Mouse (Mus musculus) regulatory T cell (primary cell): ENCODE measurements at regions not wholly inside any gene's neighbourhood (a gene's known extent, or its start where the extent isn't known, plus 50 kb on each side); places are given as distances from the start of the nearest gene placed in this dataset.

ENCODE experiments used
- in situ Hi-C: fragments of 300-600 bp; cut with MboI, MseI; formaldehyde crosslinking; loops from one replicate; pipeline ENCODE4 v1.15.1; 2025; ENCODE audit warnings: high pct_unique_total_duplicates

DNA sequence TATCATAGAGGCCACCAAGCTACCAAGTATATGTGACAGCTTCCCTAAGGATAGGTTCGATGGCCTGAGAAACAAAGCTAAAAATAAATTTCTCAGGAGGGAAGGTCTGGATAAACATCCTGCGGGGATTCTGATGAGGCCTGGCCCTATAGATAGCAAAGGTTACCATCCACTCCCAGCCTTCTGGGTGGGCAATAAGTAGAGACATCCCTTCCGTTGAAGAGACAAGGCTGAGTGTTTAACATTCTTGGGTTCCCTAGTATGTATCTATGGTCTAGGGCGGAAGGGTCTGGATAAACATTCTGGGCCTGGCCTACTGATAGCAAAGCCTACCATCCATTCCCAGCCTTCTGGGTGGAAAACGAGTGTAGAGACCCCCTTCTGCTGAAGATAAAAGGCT lies 180.5 kb upstream of the Dlk1 start:
- in situ Hi-C loops = no loop called here

DNA sequence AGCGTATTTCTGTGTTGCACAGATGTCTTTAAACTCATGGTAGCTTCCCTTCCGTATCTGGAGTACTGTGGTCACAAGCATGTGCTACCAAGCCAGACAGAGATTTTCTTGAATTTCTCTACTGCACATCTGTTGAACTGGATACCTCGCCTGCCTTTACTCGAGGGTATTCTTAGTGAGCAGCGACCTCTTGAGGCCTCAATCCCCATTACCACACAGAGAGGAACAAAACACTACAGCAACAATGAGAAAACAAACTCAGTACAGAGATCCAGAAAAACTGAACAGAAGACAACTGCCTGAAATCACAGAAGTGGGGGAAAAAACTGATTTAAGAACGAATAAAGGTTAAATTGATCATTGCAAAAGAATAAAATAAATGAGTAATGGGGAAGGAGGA lies 137.8 kb upstream of the Dlk1 start:
- in situ Hi-C loops = no loop called here

DNA sequence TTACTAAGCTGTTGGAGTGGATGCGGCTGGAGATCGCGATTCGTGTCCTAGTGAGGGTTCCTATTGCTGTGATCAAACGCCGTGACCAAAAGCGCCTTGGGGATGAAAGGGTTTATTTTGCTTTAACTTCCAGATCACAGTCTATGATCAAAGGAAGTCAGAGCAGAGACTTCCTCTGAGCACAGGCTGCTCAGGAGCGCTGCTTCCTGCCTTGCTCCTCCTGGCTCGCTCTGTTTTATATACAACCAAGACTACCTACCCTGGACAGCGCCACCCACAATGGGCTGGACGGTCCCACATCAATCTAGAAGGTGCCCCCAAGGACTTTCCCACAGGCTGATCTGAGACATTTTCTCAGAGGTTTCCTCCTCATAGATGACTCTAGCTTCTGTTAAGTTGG lies 126.6 kb upstream of the Dlk1 start:
- in situ Hi-C loops = no loop called here

DNA sequence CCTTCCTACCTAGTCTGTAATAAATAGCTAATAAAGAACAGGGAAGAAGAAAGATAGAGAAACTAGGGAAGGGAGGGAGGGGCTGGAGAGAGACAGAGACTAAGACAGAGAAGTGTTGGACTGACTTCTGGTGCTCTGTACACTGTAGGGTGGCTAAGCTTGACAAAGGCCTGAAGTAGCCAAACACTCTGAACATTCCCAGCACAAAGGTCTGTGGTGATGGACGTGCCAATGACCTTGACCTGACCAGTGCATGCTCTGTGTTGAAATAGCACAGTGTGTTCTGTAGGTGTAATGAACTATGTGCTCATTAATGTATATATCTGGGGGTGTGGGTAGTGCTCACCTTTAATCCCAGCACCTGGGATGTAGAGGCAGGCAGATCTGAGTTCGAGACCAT lies 81.3 kb upstream of the Dlk1 start:
- in situ Hi-C loops = no loop called here

DNA sequence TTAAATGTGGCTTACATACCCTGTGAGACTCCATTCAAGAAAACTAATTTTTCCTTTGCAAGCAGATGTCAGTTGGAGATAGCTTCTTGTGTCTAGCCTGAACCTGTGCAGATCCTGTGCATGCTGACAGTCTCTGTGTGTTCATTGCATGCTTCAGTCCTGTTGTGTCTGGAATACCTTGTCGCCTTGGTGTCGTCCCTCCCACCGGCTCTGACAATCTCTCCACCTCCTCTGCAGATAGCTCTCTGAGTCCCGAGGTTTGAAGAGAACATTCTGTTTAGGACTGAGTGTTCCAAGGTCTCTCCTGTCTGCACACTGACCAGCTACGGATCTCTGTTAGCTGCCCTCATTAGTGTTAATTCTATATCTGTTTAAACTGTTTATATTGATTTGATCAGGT lies 66.8 kb upstream of the Dlk1 start:
- in situ Hi-C loops = no loop called here

DNA sequence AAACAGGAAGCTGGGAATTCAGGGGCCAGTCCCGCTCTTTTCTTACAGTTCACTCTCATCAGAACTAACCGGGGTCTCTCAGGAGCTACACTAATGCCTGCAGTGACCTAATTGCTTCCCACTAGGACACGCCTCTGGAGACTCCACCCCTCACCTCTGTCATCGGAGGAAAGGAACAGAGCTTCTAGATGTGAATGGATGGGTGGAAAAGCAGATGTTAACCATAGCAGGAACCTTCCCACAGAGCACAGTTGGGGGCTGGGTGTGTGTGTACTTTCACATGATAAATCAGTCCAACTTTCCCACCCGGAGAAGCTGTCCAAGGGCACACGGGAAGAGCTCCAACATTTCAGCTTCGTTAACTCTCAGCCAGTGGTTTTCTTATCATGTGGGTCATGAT lies 63.8 kb upstream of the Dlk1 start:
- in situ Hi-C loops = no loop called here

DNA sequence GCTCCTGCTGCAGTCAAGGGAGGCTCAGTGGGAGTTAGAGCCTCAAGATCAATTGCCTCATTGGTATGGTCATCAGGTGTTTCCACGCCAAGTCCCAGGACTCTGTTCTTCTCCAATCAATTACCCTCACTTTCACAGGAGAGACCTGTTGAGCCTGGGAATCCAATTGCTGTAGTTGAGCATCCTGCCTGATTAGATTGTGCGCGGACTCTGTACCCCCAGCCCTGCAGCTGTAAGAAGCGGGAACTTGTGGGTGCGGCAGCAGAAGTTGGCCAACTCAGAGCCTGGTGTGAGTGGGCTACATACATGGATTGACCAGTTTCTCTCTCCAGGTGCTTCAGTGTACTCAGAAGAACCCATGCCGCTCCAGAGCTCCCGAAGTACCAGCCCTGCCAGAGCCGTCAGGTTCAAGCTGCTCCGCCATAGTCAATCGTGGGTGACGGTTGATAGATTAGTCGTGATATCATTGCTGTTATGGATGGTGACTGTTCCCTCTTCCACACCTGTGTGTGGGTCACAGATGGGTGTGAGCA lies 62.2 kb upstream of the Dlk1 start:
- in situ Hi-C loops = no loop called here

DNA sequence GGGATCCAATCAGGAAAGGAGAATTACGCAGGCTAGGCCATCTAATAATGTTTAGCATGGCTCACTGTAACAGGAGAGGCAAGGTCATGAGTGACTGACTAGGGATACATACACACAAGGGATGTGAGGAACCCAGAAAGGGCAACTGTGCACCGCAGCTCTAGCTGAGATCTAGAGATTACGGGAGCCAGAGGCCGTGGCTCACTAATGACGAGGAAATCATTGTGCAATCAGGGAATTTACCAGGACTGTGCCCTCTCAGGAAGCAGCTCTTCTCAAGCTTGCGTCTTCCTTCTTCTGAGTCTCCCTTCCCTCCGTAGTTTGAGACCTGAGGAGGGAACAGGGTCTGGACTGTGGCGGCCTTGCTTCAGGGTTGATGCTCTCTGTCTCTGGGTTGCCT lies 61.6 kb upstream of the Dlk1 start:
- in situ Hi-C loops = no loop called here

DNA sequence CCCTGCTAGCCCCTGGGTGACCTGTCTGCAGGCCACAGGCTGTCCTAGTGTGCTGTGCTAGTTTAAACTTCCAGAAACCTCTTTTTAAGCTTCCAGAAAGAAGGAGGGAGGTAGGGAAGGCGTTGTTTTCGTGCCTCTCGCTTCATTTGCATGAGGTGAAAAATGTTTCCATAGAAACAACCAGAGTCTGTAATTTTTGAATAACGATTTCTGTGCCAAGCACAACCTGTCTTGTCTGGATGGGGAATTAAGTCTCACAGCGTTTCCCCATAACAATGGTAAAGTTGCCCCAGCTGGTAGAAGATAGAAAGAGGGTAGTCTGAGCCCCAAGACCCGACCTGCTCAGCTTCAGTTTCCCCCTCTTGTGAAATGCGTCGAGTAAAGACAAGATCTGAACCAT lies 59.3 kb upstream of the Dlk1 start:
- in situ Hi-C loops = no loop called here

DNA sequence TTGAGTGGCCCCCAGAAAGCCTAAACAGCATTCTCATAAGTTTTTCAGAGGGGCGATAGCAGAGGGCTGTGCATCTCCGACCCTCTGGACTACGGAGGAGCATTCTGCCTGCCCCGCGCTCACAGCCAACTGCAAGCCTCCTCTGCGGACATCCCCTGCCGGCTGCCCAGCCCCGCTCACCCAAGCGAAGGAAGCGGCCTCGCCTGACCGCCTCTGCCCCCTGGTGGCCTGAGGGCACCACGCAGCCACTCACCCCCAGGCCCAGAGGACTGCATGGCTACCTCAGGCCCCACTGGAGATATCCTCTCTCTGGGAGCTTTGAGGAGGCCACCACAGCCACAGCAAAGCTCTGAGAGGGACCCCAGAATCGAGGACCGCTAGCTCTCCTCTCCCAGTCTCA lies 58.8 kb upstream of the Dlk1 start:
- in situ Hi-C loops = no loop called here

DNA sequence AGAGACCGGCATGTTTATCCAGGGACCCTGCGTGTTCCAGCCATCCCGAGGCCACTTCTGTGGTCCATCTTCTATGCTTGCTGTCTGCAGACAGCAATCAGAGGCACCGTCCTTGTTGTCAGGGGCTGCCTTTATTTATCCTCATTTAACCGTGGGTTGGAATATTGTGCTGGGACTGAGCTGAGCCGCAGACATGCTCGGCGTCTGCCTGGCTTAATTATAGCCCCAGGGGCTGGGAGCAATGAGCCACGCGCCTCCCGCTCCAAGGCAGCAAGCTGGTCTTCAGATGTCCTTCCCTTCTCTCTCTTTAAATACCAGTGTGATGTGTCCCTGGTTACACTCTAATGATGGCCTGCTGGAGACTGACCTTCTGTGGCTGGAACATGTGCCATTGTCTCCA lies 58.2 kb upstream of the Dlk1 start:
- in situ Hi-C loops = no loop called here

DNA sequence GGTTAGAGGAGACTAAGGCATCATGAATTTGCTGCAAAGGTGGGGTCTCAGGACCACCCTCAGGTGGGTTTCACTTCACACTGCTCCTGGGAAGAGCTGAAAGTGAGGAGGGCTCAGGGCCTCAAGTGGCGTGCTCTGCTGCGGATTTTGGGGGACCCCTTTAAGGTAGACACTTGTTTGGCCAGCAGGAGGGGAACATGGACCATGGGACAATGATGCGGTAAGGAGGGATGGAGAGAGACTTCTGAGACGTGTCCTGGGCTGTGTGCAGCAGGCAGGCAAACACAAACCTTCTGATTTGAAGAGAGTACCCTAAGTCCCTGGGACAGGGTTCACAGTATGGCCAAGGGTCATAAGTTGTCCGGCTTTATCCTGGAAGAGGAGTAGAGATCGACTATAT lies 56.0 kb upstream of the Dlk1 start:
- in situ Hi-C loops = loop anchor here (5.0 kb wide), 1 partner anchor 499 kb away; no protein-coding TSS in a partner anchor

DNA sequence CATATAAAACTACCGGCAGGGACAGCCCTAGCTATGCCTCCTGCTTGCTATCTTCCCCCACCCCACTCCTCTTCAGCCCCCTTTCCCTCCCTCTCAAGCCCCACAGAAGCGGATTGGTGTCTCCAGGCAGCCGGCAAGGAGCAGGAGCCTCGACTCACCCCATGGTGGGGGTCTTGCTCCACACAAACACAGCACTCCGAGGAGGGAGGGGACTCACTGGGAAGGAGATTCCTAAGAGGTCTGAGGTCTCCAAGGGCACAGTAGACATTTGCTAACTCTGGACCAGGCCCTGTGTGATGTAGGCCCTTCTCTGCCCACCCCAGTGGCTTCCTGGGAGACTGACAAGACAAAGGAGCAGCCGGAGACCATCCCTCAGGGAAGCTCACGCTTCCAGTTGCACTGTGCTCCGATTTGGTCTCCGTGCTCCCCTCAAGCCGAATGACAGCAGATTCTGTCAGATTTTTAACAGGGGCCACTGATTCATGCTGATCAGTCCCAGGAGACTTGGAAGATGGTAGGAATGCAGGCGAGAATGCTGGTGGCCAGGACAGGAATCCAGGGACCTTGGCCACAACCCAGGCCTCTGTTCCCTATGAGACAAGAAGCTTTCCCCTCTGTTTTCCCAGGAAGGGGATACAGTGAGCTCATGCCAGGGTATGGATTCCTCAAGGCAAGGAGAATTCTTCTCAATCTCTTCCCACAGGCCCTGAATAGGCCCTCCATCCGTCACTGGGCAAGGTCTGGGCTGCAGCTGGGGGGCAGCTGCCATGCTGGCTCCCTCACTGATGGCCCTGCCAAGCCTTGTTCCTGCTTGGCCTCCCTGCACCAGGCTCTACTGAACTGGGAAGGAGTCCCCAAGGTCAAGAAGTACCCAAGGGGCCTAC lies 55.2 kb upstream of the Dlk1 start:
- in situ Hi-C loops = loop anchor here (5.0 kb wide), 1 partner anchor 500 kb away; no protein-coding TSS in a partner anchor

DNA sequence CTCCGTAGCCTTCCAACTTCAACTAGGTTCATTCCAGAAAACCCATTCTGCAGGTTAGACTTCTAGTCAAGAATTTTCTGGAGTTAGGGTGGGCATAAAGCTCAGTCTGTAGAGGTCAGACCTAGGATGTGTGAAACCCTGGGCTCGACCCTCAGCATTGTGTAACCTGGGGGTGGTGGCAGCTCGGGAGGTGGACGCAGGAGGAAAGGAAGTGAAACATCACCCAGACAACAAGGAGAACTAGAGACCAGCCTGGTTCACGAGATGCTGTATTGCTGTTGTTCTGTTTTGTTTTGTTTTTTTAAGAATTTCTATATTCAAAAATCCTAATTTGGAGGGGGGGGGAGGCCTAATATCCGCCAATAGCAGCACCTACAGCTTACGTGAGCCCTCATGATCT lies 54.1 kb upstream of the Dlk1 start:
- in situ Hi-C loops = loop anchor here (5.0 kb wide), 1 partner anchor 501 kb away; no protein-coding TSS in a partner anchor

DNA sequence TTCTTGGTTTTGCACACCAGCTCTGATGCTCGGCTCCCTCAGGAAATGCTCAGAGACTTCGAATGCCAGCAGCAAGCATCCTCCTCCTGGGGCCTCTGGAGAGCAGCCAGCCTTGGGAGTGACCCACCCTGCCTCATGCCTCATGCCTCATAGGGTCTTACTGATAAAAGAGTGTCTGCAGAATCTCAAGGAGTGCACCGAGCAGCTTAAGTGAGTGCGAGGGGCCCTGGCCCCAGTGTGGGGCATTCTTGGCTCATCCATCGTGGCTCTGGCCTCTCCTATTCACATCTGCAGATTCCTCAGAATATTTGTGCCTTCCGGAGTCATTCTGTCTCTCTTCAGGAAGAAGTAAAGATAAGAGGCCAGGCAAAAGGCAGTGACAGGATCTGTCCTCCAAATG lies 53.7 kb upstream of the Dlk1 start:
- in situ Hi-C loops = loop anchor here (5.0 kb wide), 1 partner anchor 502 kb away; no protein-coding TSS in a partner anchor

DNA sequence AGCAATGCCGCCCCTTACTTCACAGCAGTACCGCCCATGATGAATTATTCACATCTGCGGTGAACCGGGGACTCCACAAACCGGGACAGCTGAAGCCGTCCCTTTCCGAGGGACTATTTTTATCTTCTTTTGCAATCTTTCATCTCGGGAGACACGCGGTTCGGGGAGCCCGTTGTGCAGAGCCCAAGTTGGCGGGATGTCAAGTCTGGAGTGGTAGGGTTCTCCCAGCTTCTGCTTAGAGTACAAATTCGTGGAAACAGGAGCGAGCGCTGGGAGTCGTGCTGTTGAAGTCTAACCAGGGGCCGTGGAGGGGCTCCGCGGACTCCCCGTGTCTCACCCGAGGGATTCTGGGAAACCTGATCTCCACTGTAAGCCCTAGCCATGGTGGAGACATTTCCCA lies 53.0 kb upstream of the Dlk1 start:
- in situ Hi-C loops = loop anchor here (5.0 kb wide), 1 partner anchor 502 kb away; no protein-coding TSS in a partner anchor

DNA sequence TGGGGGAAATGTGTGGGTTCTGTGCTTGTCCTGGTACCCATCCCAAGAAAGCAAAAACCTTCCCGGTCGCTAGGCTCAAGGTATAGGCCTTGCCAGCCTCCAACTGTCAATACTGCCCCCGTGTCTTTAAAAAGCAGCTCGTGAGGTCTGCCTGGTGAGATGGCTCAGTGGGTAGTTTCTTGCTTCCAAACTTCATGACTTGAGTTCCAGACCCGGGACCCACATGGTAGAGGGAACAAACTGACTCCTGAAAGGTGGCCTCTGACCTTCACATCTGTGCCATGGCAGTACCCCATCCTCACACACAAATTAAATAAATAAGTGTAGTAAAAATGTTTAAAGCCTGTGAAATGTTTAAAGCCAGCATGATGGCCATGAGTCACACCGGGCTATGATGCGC lies 52.6 kb upstream of the Dlk1 start:
- in situ Hi-C loops = no loop called here

DNA sequence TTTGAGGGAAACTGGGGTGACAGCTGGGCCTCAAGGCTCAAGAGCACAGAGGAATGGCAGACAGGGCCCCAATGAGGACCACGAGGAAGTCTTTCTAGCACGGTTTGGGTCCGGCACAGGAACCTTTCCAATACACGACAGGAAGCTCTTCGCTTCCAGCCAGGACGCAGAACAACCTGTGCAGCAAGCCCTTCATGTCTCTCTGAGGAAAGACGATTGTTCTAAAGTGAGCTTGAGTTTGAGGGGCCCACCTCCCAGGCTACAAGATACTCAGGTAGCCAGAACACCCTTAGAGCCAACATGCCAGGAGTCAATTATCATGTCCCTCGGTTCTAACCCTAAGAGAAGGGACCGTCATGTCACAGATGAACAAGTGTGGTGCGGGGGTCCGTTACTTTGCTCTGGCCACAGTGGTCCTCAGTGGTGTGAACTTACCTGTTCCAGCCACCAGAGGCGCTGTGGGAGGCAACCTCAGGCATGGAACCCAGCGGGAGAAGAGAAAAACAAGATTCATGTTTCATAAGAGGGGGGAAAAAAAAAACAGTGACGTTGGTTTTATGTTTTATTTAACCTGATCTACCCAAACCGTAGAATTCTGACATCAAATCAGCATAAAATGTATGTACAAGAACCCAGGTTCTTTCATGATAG lies 51.6 kb upstream of the Dlk1 start:
- in situ Hi-C loops = no loop called here

DNA sequence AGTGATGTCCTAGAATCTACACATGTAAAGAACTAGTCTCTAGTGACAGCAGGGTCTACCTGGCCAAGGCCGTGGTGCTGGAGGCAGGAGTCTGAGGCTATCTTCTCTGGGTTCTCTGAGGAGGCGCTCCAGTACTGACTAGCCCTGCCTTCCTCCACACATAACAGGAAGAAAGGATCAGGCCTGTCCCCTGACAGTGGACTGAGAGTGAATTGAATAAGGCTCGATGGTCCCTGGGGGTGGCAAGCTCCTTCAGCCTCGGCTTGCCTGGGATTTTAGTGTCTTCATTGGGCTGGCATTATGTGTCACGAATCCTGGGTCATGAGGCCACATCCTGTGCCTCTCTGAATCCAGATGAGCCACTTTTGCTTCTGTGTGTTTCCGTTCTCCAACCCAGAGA lies 50.9 kb upstream of the Dlk1 start:
- in situ Hi-C loops = no loop called here

DNA sequence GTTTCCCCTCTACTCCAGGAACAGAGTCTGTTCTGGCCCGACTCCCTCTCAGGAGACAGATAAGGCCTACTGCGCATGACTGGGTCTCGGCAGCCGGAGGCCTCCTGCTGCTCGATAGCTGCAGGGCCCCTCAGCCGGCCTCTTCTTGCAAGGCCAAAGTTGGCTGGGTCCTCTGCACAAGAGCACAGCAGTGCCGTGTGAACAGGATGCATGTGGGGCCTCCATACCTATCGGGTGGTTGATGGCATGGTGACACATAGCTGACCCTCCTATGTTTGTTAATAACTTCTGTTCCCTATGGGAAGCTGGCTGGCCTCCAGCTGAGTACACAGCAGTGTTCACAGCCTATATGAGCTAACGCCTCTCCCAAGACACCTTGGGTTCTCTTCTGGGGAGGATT lies 50.4 kb upstream of the Dlk1 start:
- in situ Hi-C loops = no loop called here
